Mouse (Mus musculus) cerebellum, adult 8-10 months (tissue): ENCODE results near the gene Gm3415.

Source experiments
- DNase-seq: peaks from one replicate; pipeline ENCODE4 v3.0.0; 2022

The Gm3415 gene

DNA sequence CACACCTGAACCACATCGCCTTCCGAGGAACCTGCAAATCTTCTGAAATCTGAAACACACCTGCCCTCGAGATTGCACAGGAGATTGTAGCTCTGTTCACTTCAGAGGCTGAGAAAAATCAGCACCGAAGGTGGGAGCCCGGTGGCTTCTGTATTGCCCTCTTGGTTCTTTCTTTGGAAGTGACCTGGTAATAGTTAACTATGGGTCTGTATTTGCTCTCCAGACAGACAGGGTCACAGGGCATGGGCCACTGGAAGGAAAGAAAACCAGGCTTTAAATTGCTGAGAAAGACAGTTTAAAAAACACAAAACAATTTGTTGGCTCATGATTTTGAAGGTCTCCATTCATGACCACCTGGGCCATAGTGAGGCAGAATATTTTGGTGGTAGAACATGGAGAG lies 44.0 kb downstream of the Gm3415 start:
- no peak for DNase-seq

DNA sequence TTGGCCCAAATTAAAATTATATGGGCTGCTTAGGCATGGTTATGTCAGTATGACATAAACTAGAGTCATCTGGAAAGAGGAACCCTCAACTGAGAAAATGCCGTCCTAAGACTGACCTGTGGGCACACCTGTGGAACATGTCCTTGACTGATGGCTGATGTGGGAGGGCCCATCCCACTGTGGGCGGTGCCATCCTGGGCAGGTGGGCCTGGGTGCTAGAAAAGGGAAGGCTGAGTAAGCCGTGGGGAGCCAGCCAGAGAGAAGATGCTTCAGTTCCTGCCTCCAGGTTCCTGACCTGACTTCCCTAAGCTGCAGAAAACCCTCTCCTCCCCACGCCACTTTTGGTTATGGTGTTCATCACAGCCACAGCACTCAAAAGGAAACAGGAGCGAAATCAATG lies 50.3 kb downstream of the Gm3415 start:
- DNase-seq = no peak

DNA sequence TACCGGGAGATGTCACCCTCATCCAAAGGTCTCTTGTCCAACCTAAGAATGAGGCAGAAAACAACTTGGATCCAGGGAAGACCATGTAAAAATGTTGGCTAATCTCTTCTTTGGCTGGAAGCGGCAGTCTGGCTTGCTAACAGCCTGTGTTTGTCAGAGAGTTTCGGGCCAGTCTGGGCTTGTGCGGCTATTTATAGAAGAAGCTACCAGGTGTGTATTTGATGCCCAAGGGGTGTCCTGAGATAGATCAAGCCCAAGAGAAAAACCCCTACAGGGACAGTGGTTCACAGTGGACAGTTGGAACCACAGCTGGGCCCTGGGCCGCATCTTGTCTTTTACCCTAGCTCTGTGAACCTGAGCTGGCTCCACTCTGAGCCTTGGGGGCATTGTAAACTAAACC lies 51.0 kb downstream of the Gm3415 start:
- DNase-seq = no peak

DNA sequence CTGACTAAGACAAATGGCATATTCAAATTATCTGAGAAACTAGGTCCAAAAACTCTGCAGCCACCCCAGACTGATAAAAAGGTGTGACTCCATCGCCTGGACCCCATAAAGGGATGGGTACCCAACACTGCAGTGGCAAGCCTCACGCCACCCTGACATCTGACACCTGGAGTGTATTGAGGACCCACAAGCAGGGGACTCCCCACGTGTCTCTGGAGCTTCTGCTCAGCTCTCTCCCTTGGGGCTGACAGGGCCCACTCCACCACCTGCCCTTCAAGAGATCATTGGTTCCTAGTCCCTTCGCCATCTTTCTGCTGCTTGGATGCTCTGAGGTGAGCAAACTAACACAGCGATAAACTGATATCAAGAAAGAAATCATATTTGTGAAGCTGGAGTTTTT lies 51.9 kb downstream of the Gm3415 start:
- no peak for DNase-seq
